Mouse (Mus musculus) brain, embryonic 14.5 days (tissue): Measurements from ENCODE around the gene Tfpt. TPM values are rescaled to one million over a fixed set of nuclear protein-coding genes. Genes with fewer than 3 reads are reported as not detected.
A peak's percentile ranks its signal among the peaks of the same experiment; 100 is the strongest.
"Not testable (repeated sequence)": the region's sequence is repeated elsewhere in the genome, so short reads cannot be mapped to it uniquely, and the experiment has no call there.

Experiments
- DNase-seq: peaks from one replicate; pipeline ENCODE4 v3.0.0-alpha.2; 2011; ENCODE audit warnings: low read depth
- CTCF ChIP-seq: fragments of 200-500 bp; IDR thresholded peaks from 2 replicates; pipeline ENCODE4 v1.5.1; 2012; ENCODE audit warnings: inconsistent platforms, mild to moderate bottlenecking, moderate library complexity, borderline replicate concordance; ENCODE audit not compliant: insufficient read depth, insufficient read length; ENCODE audit errors: extremely low read depth
- POLR2A ChIP-seq: fragments of 200-500 bp; IDR thresholded peaks from 2 replicates; pipeline ENCODE4 v1.6.1; 2012; ENCODE audit warnings: mild to moderate bottlenecking, inconsistent platforms, borderline replicate concordance; ENCODE audit not compliant: poor library complexity, insufficient read depth, insufficient read length, severe bottlenecking; ENCODE audit errors: extremely low read depth
- polyA plus RNA-seq: library from polyadenylated mRNA; depleted of rRNA; stranded (reverse); fragments of >200 nt; gene quantifications from 2 replicates; pipeline ENCODE4 v1.2.3, GENCODE M21; 2012; rRNA removed

Gene Tfpt
- polyA plus RNA-seq, 1 experiment: 27.6 TPM

GRCm38 (mm10) chr7:3591534-3591933 is 38.2 kb downstream of the Tfpt start:
- TF ChIP-seq POLR2A (no peak), CTCF (peak; percentile 10; the same call in 1 of the 2 replicates)

DNA sequence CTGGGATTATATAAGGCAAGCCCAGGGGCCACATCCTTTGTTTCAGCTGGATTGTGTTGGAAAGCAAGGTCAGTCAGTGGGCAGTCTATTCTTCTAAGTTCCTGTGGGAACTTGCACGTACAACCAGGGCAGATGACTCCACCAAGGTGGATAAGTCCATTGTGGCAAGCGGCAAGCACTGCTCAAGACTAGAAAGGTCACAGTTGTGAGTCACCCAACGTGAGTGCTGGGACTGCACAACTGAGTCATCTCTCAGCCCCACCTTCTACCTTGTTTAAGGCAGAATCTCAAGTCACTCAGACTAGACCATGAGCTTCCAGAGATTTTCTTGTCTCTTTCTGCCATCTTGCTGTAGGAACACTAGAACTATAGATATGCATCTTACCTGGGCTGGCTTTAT is 39.2 kb downstream of the Tfpt start:
- DNase-seq: no peak
- TF ChIP-seq POLR2A (no peak), CTCF (no peak)

More at GRCm38 (mm10) chr7:3591534-3591933, 38.2 kb downstream of the Tfpt start:
- no peak for DNase-seq

GRCm38 (mm10) chr7:3587292-3587691 is 42.4 kb downstream of the Tfpt start:
- TF ChIP-seq CTCF (no peak), POLR2A (no peak)
- DNase-seq: no peak

- no peak for TF ChIP-seq CTCF
- no peak for TF ChIP-seq POLR2A
- no peak for DNase-seq
These were observed 43.5 kb downstream of the Tfpt start for GRCm38 (mm10) chr7:3586255-3586654.

GRCm38 (mm10) chr7:3585763-3586162 is 44.0 kb downstream of the Tfpt start:
- no peak for TF ChIP-seq CTCF
- DNase-seq: no peak

GRCm38 (mm10) chr7:3580029-3580428 is 49.7 kb downstream of the Tfpt start:
- DNase-seq: no peak
- no peak for TF ChIP-seq POLR2A
- TF ChIP-seq CTCF: no peak

DNA sequence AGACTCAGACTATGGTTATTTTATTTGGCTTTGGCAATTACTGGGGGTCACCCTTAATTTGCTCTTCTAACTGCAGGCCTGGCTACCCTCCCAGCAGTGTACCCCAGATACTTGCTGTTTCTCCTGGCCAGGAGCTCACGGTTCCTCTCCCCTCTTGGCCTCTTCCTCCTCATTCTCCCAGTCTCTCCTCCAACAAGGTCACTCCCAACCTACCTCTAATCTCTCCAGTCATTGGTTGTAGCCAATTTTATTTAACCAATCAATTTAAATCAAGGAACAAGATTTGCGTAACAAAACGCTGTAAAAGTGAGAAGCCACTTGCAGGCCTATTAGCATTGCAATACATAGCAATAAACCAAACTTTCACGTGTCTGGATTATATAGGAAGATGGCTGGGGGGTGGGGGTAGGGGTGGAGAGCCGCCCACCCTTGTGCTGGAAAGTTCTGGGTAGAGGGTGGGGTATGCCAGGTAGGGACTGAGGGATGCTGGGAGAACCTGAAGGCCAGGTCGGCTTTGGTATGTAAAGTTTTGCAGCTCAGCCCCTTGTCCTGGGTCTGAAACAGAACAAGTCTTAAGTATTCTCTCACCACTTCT is 50.7 kb downstream of the Tfpt start:
- no peak for TF ChIP-seq POLR2A
- TF ChIP-seq CTCF: no peak

GRCm38 (mm10) chr7:3578196-3578595 is 51.5 kb downstream of the Tfpt start:
- no peak for DNase-seq
- no peak for TF ChIP-seq CTCF
- TF ChIP-seq POLR2A: no peak

More for the DNA sequence above, 50.7 kb downstream of the Tfpt start:
- no peak for DNase-seq

- no peak for DNase-seq
- no peak for TF ChIP-seq CTCF
- TF ChIP-seq POLR2A: no peak
These were observed 53.2 kb downstream of the Tfpt start for GRCm38 (mm10) chr7:3576354-3577124.

GRCm38 (mm10) chr7:3574216-3574615 is 55.5 kb downstream of the Tfpt start:
- TF ChIP-seq CTCF: no peak
- TF ChIP-seq POLR2A: no peak
- no peak for DNase-seq

DNA sequence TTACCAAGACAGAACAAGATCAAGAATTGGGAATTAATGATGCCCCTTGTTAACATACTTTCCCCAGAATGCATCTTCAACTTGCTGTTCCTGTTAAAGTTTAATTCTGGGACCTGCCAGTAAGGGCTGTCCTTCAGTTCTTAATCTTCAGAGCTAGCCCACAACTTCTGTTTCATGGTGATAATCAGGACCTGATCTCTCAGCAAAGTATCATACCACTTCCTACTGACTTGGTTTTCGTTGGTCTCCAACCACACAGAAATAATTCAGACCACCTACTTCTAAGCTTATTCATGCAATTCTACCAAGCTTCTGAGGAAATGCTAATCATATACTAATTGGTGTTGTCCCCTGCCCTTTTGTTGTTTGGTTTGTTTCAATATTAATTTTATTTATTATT is 57.9 kb downstream of the Tfpt start:
- no peak for DNase-seq
- TF ChIP-seq POLR2A (no peak), CTCF (no peak)

- not testable (repeated sequence) for DNase-seq
These were observed 59.1 kb downstream of the Tfpt start for GRCm38 (mm10) chr7:3570580-3570979.

Other genes starting within 250 kb of the Tfpt start
- 22.4 and 26.3 TPM in 2 replicates for gene Cacng8, start 239.2 kb downstream of the Tfpt start, polyA plus RNA-seq
- gene Cacng6, start 205.7 kb downstream of the Tfpt start, polyA plus RNA-seq: 0.16 and 0.18 TPM in 2 replicates
- gene Tarm1, start 127.3 kb downstream of the Tfpt start, polyA plus RNA-seq: 0.10 TPM in 1 of 2 replicates, not detected in the other
- gene Oscar, start 13.8 kb downstream of the Tfpt start, polyA plus RNA-seq: 1.7 and 1.8 TPM in 2 replicates
- gene Ndufa3, start 12.6 kb downstream of the Tfpt start, polyA plus RNA-seq: 198 and 266 TPM in 2 replicates
- gene Prpf31, start 56 bp upstream of the Tfpt start, polyA plus RNA-seq: 68.2 and 70.7 TPM in 2 replicates
- gene Cnot3, start 15.3 kb upstream of the Tfpt start, polyA plus RNA-seq: 64.9 and 80.1 TPM in 2 replicates
- 6.6 and 8.6 TPM in 2 replicates for gene Leng1, start 35.9 kb upstream of the Tfpt start, polyA plus RNA-seq
- 13.7 and 14.1 TPM in 2 replicates for gene Tmc4, start 47.6 kb upstream of the Tfpt start, polyA plus RNA-seq
- gene Tsen34, start 62.9 kb upstream of the Tfpt start, polyA plus RNA-seq: 190 and 235 TPM in 2 replicates
- 78.7 and 103 TPM in 2 replicates for gene Mboat7, start 63.6 kb upstream of the Tfpt start, polyA plus RNA-seq
- 2,419 and 2,655 TPM in 2 replicates for gene Rps9, start 74.1 kb upstream of the Tfpt start, polyA plus RNA-seq
- gene Pirb, start 90.5 kb upstream of the Tfpt start, polyA plus RNA-seq: 0.18 and 0.34 TPM in 2 replicates
- gene Gm15448, start 195.8 kb upstream of the Tfpt start, polyA plus RNA-seq: 0.03 TPM in 1 of 2 replicates, not detected in the other
- gene Pira2, start 215.1 kb upstream of the Tfpt start, polyA plus RNA-seq: not detected in 2 replicates